Mouse (Mus musculus) spleen, adult 12 weeks (tissue): ENCODE data around the gene Mrps18b.
"Not testable (repeated sequence)": the region's sequence is repeated elsewhere in the genome, so short reads cannot be mapped to it uniquely, and the experiment has no call there.

Source experiments
- DNase-seq: peaks from one replicate; pipeline ENCODE4 v3.0.0; 2022; ENCODE audit warnings: low spot score

Gene Mrps18b

GRCm38 (mm10) chr17:35916297-35917142, at the start of gene Mrps18b, which contains the start of gene Ppp1r10:
Gene Mrps18b (minus strand): TSS chr17:35916389.
Gene Ppp1r10 (plus strand): TSS chr17:35916434.
- peak; percentile 98 for DNase-seq

GRCm38 (mm10) chr17:35963279-35963678, 47.1 kb upstream of the Mrps18b start:
- no peak for DNase-seq

GRCm38 (mm10) chr17:35958533-35959223, 42.5 kb upstream of the Mrps18b start:
- no peak for DNase-seq

GRCm38 (mm10) chr17:35954665-35955064, 38.5 kb upstream of the Mrps18b start:
- DNase-seq, result no peak

- DNase-seq, result not testable (repeated sequence)
Measured at GRCm38 (mm10) chr17:35952559-35952958, 36.4 kb upstream of the Mrps18b start.

- DNase-seq, result not testable (repeated sequence)
Measured at GRCm38 (mm10) chr17:35950946-35951345, 34.8 kb upstream of the Mrps18b start.

GRCm38 (mm10) chr17:35939941-35940340, 23.8 kb upstream of the Mrps18b start:
- no peak for DNase-seq

GRCm38 (mm10) chr17:35939108-35939507, 22.9 kb upstream of the Mrps18b start:
- DNase-seq, result no peak

- DNase-seq, result no peak
Measured at GRCm38 (mm10) chr17:35937700-35938348, 21.6 kb upstream of the Mrps18b start.

- not testable (repeated sequence) for DNase-seq
Measured at GRCm38 (mm10) chr17:35935763-35936162, 19.6 kb upstream of the Mrps18b start.

GRCm38 (mm10) chr17:35932608-35933007, 16.4 kb upstream of the Mrps18b start:
- no peak for DNase-seq

GRCm38 (mm10) chr17:35930627-35931026, 14.4 kb upstream of the Mrps18b start:
- no peak for DNase-seq

- no peak for DNase-seq
Measured at GRCm38 (mm10) chr17:35929534-35929933, 13.3 kb upstream of the Mrps18b start.

- DNase-seq, result no peak
Measured at GRCm38 (mm10) chr17:35927471-35927870, 11.3 kb upstream of the Mrps18b start.

- no peak for DNase-seq
Measured at GRCm38 (mm10) chr17:35923281-35923680, 7.1 kb upstream of the Mrps18b start.

GRCm38 (mm10) chr17:35922566-35922965, 6.4 kb upstream of the Mrps18b start:
- no peak for DNase-seq

- no peak for DNase-seq
Measured at GRCm38 (mm10) chr17:35921710-35922109, 5.5 kb upstream of the Mrps18b start.

- DNase-seq, result no peak
Measured at GRCm38 (mm10) chr17:35920862-35921562, 4.8 kb upstream of the Mrps18b start.

- DNase-seq, result no peak
Measured at GRCm38 (mm10) chr17:35920384-35920783, 4.2 kb upstream of the Mrps18b start.

- DNase-seq, result peak; percentile 42
Measured at GRCm38 (mm10) chr17:35919864-35920301, 3.7 kb upstream of the Mrps18b start.

- peak; percentile 86 for DNase-seq
Measured at GRCm38 (mm10) chr17:35919060-35919715, 3.0 kb upstream of the Mrps18b start.
